Mouse (Mus musculus) erythroblast, embryonic 14.5 days (primary cell): Measurements from ENCODE around the gene Sptbn4.

Source experiments
- GATA1 ChIP-seq: IDR thresholded peaks from 2 replicates; pipeline ENCODE4 v1.6.1; 2012; ENCODE audit warnings: low read length, inconsistent platforms, mixed read lengths
- TAL1 ChIP-seq: IDR thresholded peaks from 3 replicates; pipeline ENCODE4 v1.6.1; 2012; ENCODE audit warnings: low read length, inconsistent platforms, mixed read lengths

- TF ChIP-seq TAL1: no peak
- TF ChIP-seq GATA1: no peak
These were observed 42.7 kb upstream of the Sptbn4 start for GRCm38 (mm10) chr7:27490227-27490542.
